Mouse (Mus musculus): ENCODE results near the gene Ky. TPM values are rescaled to one million over a fixed set of nuclear protein-coding genes. Genes with fewer than 3 reads are reported as not detected.
A peak's percentile ranks its signal among the peaks of the same experiment; 100 is the strongest.

Ky gene
- polyA plus RNA-seq, 1 experiment from 2014 or later, result 0.44 TPM

DNA sequence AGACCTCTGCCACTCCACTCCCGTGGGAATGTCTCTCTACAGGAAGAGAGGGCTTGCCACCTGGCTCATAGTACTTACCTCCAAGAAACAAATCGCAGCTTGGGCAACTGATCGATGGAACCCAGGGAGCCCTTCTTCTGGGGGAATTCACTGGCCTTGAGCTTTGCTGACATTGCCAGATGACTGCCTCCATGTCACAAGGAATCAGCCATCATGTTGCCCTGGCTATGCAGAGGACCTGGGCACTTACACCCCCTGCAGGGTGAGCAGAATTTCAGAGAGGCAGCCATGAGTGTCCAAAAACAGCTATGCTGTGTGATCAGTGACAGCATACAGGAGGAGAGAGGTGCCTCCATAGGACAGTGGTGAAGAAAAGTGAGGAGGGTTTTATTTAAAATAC is 48.2 kb downstream of the Ky start:
- H3K4me3 ChIP-seq (ENCODE audit: low read depth, low read length), result no peak overlapping the region
- DNase-seq (ENCODE audit: low spot score, missing footprints) (no peak), ATAC-seq (ENCODE audit: low FRiP score) (no peak)
- H3K36me3 ChIP-seq (ENCODE audit: control insufficient read depth, insufficient read depth, low read length), result no peaks in the 10 kb centered on the region
- H3K4me2 ChIP-seq, result no peak overlapping the region
- peaks cover 2% of the 10 kb centered on the region; the same call in 1 of the 2 replicates for H3K27me3 ChIP-seq (ENCODE audit: control insufficient read depth, insufficient read depth, low read length)
- H3K4me1 ChIP-seq (ENCODE audit: control insufficient read depth, insufficient read depth, low read length), result no peaks in the 10 kb centered on the region
- 84% methylated on average over 3 of the region's 3 CpGs for WGBS
- no peak overlapping the region for H3K9ac ChIP-seq (ENCODE audit: low read length)
- no peak overlapping the region for H3K27ac ChIP-seq (ENCODE audit: low read depth, low read length)
- H3K9me3 ChIP-seq (ENCODE audit: control insufficient read depth, low read length), result no peaks in the 10 kb centered on the region

DNA sequence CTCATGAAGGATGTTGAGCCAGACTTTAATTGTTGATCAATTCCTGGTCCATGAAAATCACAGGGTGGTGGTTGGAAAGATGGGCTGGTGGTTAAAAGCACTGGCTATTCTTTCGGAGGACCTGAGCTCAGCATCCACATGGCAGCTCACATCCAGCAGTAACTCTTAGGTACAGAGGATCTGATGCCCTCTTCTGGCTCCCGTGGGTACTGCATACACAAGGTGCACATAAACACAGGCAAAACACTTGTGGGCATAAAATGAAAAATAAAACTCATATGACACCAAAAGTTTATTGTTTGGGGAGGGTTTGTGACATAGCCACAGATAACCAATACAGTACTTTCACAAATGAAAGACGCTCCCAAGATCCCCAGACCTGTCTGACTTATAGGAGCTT is 52.9 kb downstream of the Ky start:
- ATAC-seq (ENCODE audit: low FRiP score) (no peak), DNase-seq (ENCODE audit: low spot score, missing footprints) (no peak)
- Histone ChIP-seq H3K9ac (ENCODE audit: low read length) (no peak overlapping the region), H3K4me1 (ENCODE audit: control insufficient read depth, insufficient read depth, low read length) (no peaks in the 10 kb centered on the region), H3K27me3 (ENCODE audit: control insufficient read depth, insufficient read depth, low read length) (no peaks in the 10 kb centered on the region), H3K27ac (ENCODE audit: low read depth, low read length) (no peak overlapping the region), H3K4me3 (ENCODE audit: low read depth, low read length) (no peak overlapping the region), H3K36me3 (ENCODE audit: control insufficient read depth, insufficient read depth, low read length) (no peaks in the 10 kb centered on the region), H3K9me3 (ENCODE audit: control insufficient read depth, low read length) (no peaks in the 10 kb centered on the region), H3K4me2 (no peak overlapping the region)
- WGBS, result 92% methylated on average over 3 of the region's 3 CpGs

DNA sequence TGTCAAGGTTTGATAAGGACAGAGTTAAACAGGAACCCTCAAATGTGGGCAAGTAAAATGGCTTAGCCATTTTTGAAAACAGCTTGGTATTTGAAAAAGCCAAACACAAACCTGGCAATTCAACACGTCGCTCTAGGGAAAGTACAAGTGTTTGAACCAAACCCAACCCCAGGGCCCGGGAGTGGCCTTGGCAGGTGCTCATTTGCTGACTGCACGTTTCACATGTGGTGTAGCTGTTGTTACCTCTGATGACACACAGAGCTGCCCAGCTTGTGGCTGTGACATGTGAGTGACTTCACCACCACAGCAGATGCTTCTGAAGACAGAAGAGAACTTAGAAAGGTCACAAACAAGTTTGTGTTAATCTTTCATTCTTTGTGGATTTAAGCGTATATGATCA is 67.3 kb downstream of the Ky start:
- Histone ChIP-seq H3K27ac (ENCODE audit: low read depth, low read length) (no peak overlapping the region), H3K4me3 (ENCODE audit: low read depth, low read length) (no peak overlapping the region)
- no peak for ATAC-seq (ENCODE audit: low FRiP score)

DNA sequence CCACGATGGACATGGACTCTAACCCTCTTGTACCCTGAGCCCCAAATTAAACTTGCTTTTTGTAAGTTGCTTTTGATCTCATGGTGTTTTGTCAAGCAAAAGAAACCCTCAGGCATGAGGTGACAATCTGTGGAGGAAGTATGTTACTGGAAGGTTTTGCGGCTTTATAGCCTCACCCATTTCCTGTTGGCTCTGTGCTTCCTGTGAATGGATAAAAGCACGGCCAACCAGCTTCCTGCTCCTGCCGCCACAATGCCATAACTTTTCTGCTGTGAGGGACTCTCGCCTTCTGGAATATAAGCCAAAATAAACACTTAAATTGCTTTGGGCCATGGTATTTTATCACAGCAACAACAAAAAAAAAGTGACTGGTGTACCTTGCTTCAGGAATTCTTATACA is 71.9 kb downstream of the Ky start:
- Histone ChIP-seq H3K27ac (ENCODE audit: low read depth, low read length) (no peak overlapping the region), H3K9ac (ENCODE audit: low read length) (no peak overlapping the region), H3K9me3 (ENCODE audit: control insufficient read depth, low read length) (no peaks in the 10 kb centered on the region), H3K4me3 (ENCODE audit: low read depth, low read length) (no peak overlapping the region), H3K36me3 (ENCODE audit: control insufficient read depth, insufficient read depth, low read length) (no peaks in the 10 kb centered on the region), H3K27me3 (ENCODE audit: control insufficient read depth, insufficient read depth, low read length) (no peaks in the 10 kb centered on the region), H3K4me1 (ENCODE audit: control insufficient read depth, insufficient read depth, low read length) (peaks cover 3% of the 10 kb centered on the region; the same call in 1 of the 2 replicates), H3K4me2 (no peak overlapping the region)
- ATAC-seq (ENCODE audit: low FRiP score) (no peak), DNase-seq (ENCODE audit: low spot score, missing footprints) (no peak)
- 84% methylated on average over 5 of the region's 5 CpGs for WGBS

More for the DNA sequence above, 67.3 kb downstream of the Ky start:
- no peak for DNase-seq (ENCODE audit: low spot score, missing footprints)
- peaks cover 3% of the 10 kb centered on the region; the same call in 1 of the 2 replicates for H3K4me1 ChIP-seq (ENCODE audit: control insufficient read depth, insufficient read depth, low read length)
- no peaks in the 10 kb centered on the region for H3K36me3 ChIP-seq (ENCODE audit: control insufficient read depth, insufficient read depth, low read length)
- no peaks in the 10 kb centered on the region for H3K27me3 ChIP-seq (ENCODE audit: control insufficient read depth, insufficient read depth, low read length)
- no peak overlapping the region for H3K9ac ChIP-seq (ENCODE audit: low read length)
- no peaks in the 10 kb centered on the region for H3K9me3 ChIP-seq (ENCODE audit: control insufficient read depth, low read length)
- 86% methylated on average over 5 of the region's 5 CpGs for WGBS
- no peak overlapping the region for H3K4me2 ChIP-seq

DNA sequence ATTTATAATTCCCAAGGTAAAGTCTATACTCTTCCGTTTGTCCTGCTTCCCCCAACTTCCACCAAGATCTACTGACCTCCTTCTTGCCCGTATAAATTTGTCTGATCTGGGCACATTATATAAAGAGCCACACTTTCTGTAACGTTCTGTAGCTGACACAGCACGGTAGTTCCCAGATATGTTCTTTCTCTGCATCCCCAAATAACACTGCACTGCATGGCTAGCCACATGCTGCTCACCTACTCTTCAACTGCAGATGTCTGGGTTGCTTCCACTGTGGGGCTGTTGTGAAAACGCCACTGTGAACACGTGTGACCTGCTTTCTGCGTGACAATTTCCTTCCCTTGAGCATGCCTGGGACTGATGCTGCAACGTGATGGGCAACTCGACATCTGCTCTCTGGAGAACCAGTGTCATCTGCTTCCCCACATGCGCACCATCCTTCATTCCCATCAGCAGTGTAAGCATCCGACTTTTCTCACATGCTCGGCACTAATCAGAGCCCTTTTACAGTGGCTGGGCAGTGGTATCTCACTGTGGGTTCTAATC is 76.4 kb downstream of the Ky start:
- H3K27me3 ChIP-seq (ENCODE audit: control insufficient read depth, insufficient read depth, low read length), result no peaks in the 10 kb centered on the region
- 91% methylated on average over 12 of the region's 12 CpGs for WGBS
- no peaks in the 10 kb centered on the region for H3K4me1 ChIP-seq (ENCODE audit: control insufficient read depth, insufficient read depth, low read length)

DNA sequence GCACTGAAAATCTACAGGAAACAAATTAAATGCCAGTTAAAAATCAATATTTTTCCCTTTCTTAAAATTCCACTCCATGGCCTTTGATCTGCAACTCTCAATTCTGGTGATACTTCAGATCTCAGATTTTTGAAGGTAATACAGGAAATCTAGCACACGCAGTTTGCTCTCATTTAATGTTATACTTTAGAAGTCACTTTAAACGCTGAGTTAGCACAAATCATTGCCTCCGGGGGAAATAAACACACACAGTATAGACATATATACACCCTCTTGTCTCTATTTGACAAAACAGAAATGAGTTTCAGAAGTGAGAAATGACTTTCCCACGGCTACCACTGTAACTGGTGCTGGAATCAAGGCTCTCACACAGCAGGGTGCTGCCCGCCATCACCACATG is 81.8 kb downstream of the Ky start:
- Histone ChIP-seq H3K9me3 (ENCODE audit: control insufficient read depth, low read length) (no peaks in the 10 kb centered on the region), H3K4me3 (ENCODE audit: low read depth, low read length) (no peak overlapping the region), H3K27me3 (ENCODE audit: control insufficient read depth, insufficient read depth, low read length) (no peaks in the 10 kb centered on the region; the same call in 1 of the 2 replicates), H3K4me2 (no peak overlapping the region), H3K27ac (ENCODE audit: low read depth, low read length) (no peak overlapping the region), H3K4me1 (ENCODE audit: control insufficient read depth, insufficient read depth, low read length) (no peaks in the 10 kb centered on the region), H3K9ac (ENCODE audit: low read length) (no peak overlapping the region), H3K36me3 (ENCODE audit: control insufficient read depth, insufficient read depth, low read length) (peaks cover 4% of the 10 kb centered on the region; the same call in 1 of the 2 replicates)
- 80% methylated on average over 5 of the region's 5 CpGs for WGBS
- ATAC-seq (ENCODE audit: low FRiP score), result no peak
- DNase-seq (ENCODE audit: low spot score, missing footprints), result no peak

More for the DNA sequence above, 76.4 kb downstream of the Ky start:
- ATAC-seq (ENCODE audit: low FRiP score) (no peak), DNase-seq (ENCODE audit: low spot score, missing footprints) (no peak)
- H3K4me3 ChIP-seq (ENCODE audit: low read depth, low read length), result no peak overlapping the region
- H3K36me3 ChIP-seq (ENCODE audit: control insufficient read depth, insufficient read depth, low read length), result peaks cover 4% of the 10 kb centered on the region; the same call in 1 of the 2 replicates
- H3K27ac ChIP-seq (ENCODE audit: low read depth, low read length), result no peak overlapping the region
- H3K9me3 ChIP-seq (ENCODE audit: control insufficient read depth, low read length), result no peaks in the 10 kb centered on the region
- no peak overlapping the region for H3K4me2 ChIP-seq
- H3K9ac ChIP-seq (ENCODE audit: low read length), result no peak overlapping the region

DNA sequence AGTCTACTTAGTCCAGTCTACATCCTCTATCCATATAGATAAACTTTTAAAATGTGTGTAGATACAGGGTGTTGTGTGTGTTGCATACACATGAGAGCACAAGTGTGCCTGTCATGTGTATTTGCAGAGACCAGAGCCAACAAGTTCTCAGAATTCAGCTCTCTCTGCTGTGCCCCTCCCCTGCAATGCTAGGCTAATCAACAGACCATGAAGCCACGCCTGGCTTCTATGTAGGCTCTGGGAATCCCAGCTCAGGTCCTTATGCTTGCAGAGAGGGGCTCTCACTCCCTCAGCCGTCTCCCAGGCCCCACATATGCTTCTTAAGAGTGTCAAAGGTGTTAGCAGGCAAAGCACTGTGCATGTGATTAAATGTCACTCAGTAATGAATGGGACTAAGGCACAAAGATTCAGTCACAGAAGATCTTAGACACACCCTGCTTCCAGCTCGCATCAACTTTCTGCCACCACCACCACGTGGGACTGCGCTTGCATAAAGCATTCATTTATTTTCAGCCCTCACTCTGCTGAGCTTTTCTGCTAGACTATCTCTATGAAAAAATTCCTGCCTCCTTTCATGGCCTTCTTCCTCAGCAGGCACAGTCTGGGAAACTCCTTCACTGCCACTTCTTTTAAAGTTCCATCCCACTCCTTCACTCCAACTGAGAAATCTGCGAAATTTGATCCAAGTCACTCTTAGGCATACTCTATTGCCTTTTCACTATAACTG is 89.3 kb downstream of the Ky start:
- Histone ChIP-seq H3K4me3 (ENCODE audit: low read depth, low read length) (no peak overlapping the region), H3K9me3 (ENCODE audit: control insufficient read depth, low read length) (no peaks in the 10 kb centered on the region), H3K27ac (ENCODE audit: low read depth, low read length) (no peak overlapping the region), H3K9ac (ENCODE audit: low read length) (no peak overlapping the region), H3K27me3 (ENCODE audit: control insufficient read depth, insufficient read depth, low read length) (no peaks in the 10 kb centered on the region), H3K4me1 (ENCODE audit: control insufficient read depth, insufficient read depth, low read length) (peaks cover 2% of the 10 kb centered on the region; the same call in 1 of the 2 replicates), H3K36me3 (ENCODE audit: control insufficient read depth, insufficient read depth, low read length) (no peaks in the 10 kb centered on the region), H3K4me2 (no peak overlapping the region)
- no peak for DNase-seq (ENCODE audit: low spot score, missing footprints)
- WGBS, result 41% methylated on average over 6 of the region's 6 CpGs
- ATAC-seq (ENCODE audit: low FRiP score), result peak; percentile 24; the same call in 1 of the 2 replicates

Other genes with a start within 250 kb of the Ky start
- gene Ephb1, start 151.1 kb upstream of the Ky start, polyA plus RNA-seq (2014; fragmentation: Nextera tagmentation; extraction: Ambion mirVana), result 17.8 and 18.8 TPM in 2 replicates
- 167 and 182 TPM in 2 replicates for gene Anapc13, start 120.5 kb downstream of the Ky start, polyA plus RNA-seq (2014; fragmentation: Nextera tagmentation; extraction: Ambion mirVana)
- gene Cep63, start 120.8 kb downstream of the Ky start, polyA plus RNA-seq (2014; fragmentation: Nextera tagmentation; extraction: Ambion mirVana), result 53.1 and 62.0 TPM in 2 replicates
- 47.0 and 58.0 TPM in 2 replicates for gene Amotl2, start 210.9 kb downstream of the Ky start, polyA plus RNA-seq (2014; fragmentation: Nextera tagmentation; extraction: Ambion mirVana)

All from midbrain, embryonic 11.5 days (tissue).